Mouse (Mus musculus): ENCODE measurements around the gene Gucy2d.

GRCm38 (mm10) chr7:98481861-98482260 lies 41.6 kb downstream of the Gucy2d start:
- no peak for TF ChIP-seq POLR2A (IDR thresholded peaks at IDR 0.05; ENCODE audit: borderline replicate concordance, extremely low read depth, insufficient read depth, insufficient read length, poor library complexity, severe bottlenecking)
- TF ChIP-seq CTCF (IDR thresholded peaks at IDR 0.05; ENCODE audit: borderline replicate concordance, extremely low read depth, insufficient read depth, insufficient read length) = no peak

Data from brain, embryonic 14.5 days (tissue).